23 mouse cellular contexts compared by ENCODE assay signal in the genomic region with DNA sequence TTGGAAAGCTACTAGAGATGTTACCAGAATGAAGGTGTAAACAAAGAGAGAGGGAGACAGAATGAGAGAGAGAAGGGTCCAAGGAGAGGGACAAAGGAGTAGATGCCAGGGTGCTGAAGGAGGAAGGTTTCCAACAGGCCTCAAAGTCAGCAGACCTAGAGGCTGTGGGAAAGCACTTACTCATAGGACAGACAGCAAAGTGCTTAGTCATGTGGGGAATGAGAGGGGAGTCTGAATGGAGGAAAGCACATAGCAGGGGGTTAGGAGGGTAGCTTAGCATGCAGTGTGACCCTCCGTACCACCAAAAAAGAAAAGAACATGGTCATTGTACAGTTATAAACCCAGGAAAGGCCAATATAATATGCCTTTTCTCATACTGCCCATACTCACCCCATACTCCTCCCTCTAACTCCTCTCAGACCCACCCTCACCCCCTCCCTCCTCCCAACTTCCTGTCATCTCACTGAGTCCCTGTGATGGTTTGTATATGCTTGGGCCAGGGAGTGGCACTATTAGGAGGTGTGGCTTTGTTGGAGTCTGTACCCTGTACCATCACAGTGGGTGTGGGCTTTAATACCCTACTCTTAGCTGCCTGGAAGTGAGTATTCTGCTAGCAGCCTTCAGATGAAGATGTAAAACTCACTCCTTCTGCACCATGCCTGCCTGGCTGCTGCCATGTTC.
A peak's percentile ranks its signal among the peaks of the same experiment; 100 is the strongest.
DNase-seq lines count a peak whose midpoint lies in the region; ATAC-seq and TF ChIP-seq lines count a peak whose summit lies in the region.
"Had no signal": no experiment of that assay in that cellular context is flagged by ENCODE, and none has a peak within 500 bp of the region (broad histone marks: within the 10 kb centered on the region; RNA-seq: fewer than 3 reads in every experiment).

No protein-coding gene starts in this region.

- H3K4me2 ChIP-seq in liver, embryonic 12.5 days, result no peak overlapping the region
- H3K4me2 ChIP-seq in intestine, postnatal 0 days (replicated peaks; ENCODE audit: low read depth), result no peak overlapping the region
- H3K4me2 ChIP-seq: forebrain, embryonic 13.5 days; hindbrain, embryonic 12.5 days; lung, embryonic 14.5 days; midbrain, embryonic 11.5 days; stomach, embryonic 15.5 days had no signal

- H3K4me1 ChIP-seq in liver, embryonic 12.5 days, result no peaks in the 10 kb centered on the region
- peaks cover 0 to 21% of the 10 kb centered on the region in 2 experiments; a peak in 2 of 4 replicates for H3K4me1 ChIP-seq in ES-E14 (ENCODE audit: control insufficient read depth in 2 of 2, insufficient read depth in 2 of 2, low read length in 2 of 2, poor library complexity in 1 of 2)
- H3K4me1 ChIP-seq in intestine, postnatal 0 days (replicated peaks; ENCODE audit: control insufficient read depth, insufficient read depth, low read length), result no peaks in the 10 kb centered on the region
- H3K4me1 ChIP-seq: embryonic facial prominence, embryonic 10.5 days; forebrain, embryonic 13.5 days; hindbrain, embryonic 12.5 days; stomach, embryonic 15.5 days had no signal

- no peaks in the 10 kb centered on the region for H3K9me3 ChIP-seq in liver, embryonic 12.5 days (replicated peaks)
- no peaks in the 10 kb centered on the region for H3K9me3 ChIP-seq in ES-E14 (ENCODE audit: control insufficient read depth, insufficient read depth, low read depth, low read length)
- H3K9me3 ChIP-seq in intestine, postnatal 0 days (ENCODE audit: control insufficient read depth), result no peaks in the 10 kb centered on the region
- H3K9me3 ChIP-seq: embryonic facial prominence, embryonic 10.5 days; forebrain, embryonic 13.5 days; hindbrain, embryonic 12.5 days; stomach, embryonic 15.5 days had no signal

- no peak for TF ChIP-seq CTCF in intestine, postnatal 0 days (IDR thresholded peaks at IDR 0.05; ENCODE audit: low read depth)

- 70% methylated on average over 1 of the region's 1 CpGs for WGBS in liver, embryonic 12.5 days (ENCODE audit: insufficient replicate concordance)
- 92% methylated on average over 1 of the region's 1 CpGs for WGBS in intestine, postnatal 0 days

- H3K9ac ChIP-seq in liver, embryonic 12.5 days, result no peak overlapping the region
- H3K9ac ChIP-seq in ES-E14 (ENCODE audit: insufficient read depth, low read depth, low read length, poor library complexity, severe bottlenecking), result no peak overlapping the region
- no peak overlapping the region for H3K9ac ChIP-seq in intestine, postnatal 0 days (ENCODE audit: low read depth, low read length)
- H3K9ac ChIP-seq: forebrain, embryonic 13.5 days; hindbrain, embryonic 12.5 days; lung, embryonic 14.5 days; stomach, embryonic 15.5 days had no signal

- in situ Hi-C loops in ES-E14 (cut with MboI; ENCODE audit: low sequenced_read_pairs in 2 of 2, unreplicated experiment in 2 of 2), result no loop called here

- no peak for DNase-seq in liver
- DNase-seq in 3134 (ENCODE audit: extremely low read depth, insufficient read length, low spot score), result peak; percentile 73
- no peak for DNase-seq in ES-E14 (ENCODE audit: low read depth, low spot score)
- peak; percentile 11 for DNase-seq in fibroblast of lung, adult 2 months (ENCODE audit: low read depth)
- no peak for DNase-seq in frontal cortex, postnatal 14 days (ENCODE audit: low spot score in 2 of 2)
- no peak for DNase-seq in gastrocnemius, adult 18-20 months (ENCODE audit: low spot score)
- DNase-seq: cerebellum, adult 2 months; gastrocnemius, postnatal 14 days; heart, adult 2 months; heart, postnatal 10 days; kidney, adult 8-10 months; kidney, postnatal 25 days; lung, embryonic 14.5 days; right cerebral cortex, postnatal 25 days; thymus, adult 18-20 months; thymus, postnatal 4 days had no signal

- H3K4me3 ChIP-seq in liver, embryonic 12.5 days, result no peak overlapping the region
- H3K4me3 ChIP-seq in ES-E14 (ENCODE audit: insufficient read depth in 1 of 2, low read depth in 1 of 2, low read length in 2 of 2, poor library complexity in 1 of 2, severe bottlenecking in 1 of 2), result no peak overlapping the region
- no peak overlapping the region for H3K4me3 ChIP-seq in intestine, postnatal 0 days (ENCODE audit: low read depth, low read length)
- H3K4me3 ChIP-seq: embryonic facial prominence, embryonic 10.5 days; forebrain, embryonic 13.5 days; heart, adult 2 months; hindbrain, embryonic 12.5 days; stomach, embryonic 15.5 days had no signal

- H3K27me3 ChIP-seq in liver, embryonic 12.5 days (replicated peaks), result no peaks in the 10 kb centered on the region
- no peaks in the 10 kb centered on the region for H3K27me3 ChIP-seq in intestine, postnatal 0 days (replicated peaks; ENCODE audit: control insufficient read depth, insufficient read depth, low read length)
- H3K27me3 ChIP-seq: forebrain, embryonic 13.5 days; hindbrain, embryonic 12.5 days; stomach, embryonic 15.5 days had no signal

- peaks cover 24% of the 10 kb centered on the region for H3K36me3 ChIP-seq in liver, embryonic 12.5 days
- peaks cover 53% of the 10 kb centered on the region for H3K36me3 ChIP-seq in ES-E14 (ENCODE audit: control insufficient read depth, insufficient read depth, low read length, poor library complexity, severe bottlenecking)
- H3K36me3 ChIP-seq in intestine, postnatal 0 days (ENCODE audit: control insufficient read depth, insufficient read depth), result no peaks in the 10 kb centered on the region
- H3K36me3 ChIP-seq: embryonic facial prominence, embryonic 10.5 days; hindbrain, embryonic 12.5 days; stomach, embryonic 15.5 days had no signal

- ATAC-seq in liver, embryonic 12.5 days, result peak; percentile 80
- ATAC-seq in intestine, postnatal 0 days, result no peak
- ATAC-seq: forebrain, embryonic 13.5 days had no signal

- peak overlapping the region; percentile 22; the same call in 1 of the 2 replicates for H3K27ac ChIP-seq in liver, embryonic 12.5 days
- H3K27ac ChIP-seq in ES-E14 (ENCODE audit: insufficient read depth, low read depth, low read length, poor library complexity, severe bottlenecking), result peak overlapping the region; percentile 49; the same call in 1 of the 2 replicates
- H3K27ac ChIP-seq in intestine, postnatal 0 days (ENCODE audit: low read depth, low read length), result no peak overlapping the region
- H3K27ac ChIP-seq: embryonic facial prominence, embryonic 10.5 days; forebrain, embryonic 13.5 days; heart, adult 2 months; hindbrain, embryonic 12.5 days; stomach, embryonic 15.5 days had no signal

TF ChIP-seq in ES-E14, 5 proteins besides CTCF, POLR2A, EP300 and RAD21:
- no peak for TF ChIP-seq ZNF384 (IDR thresholded peaks at IDR 0.05; ENCODE audit: low read depth, low read length)
- peak; percentile 68 for TF ChIP-seq MAFK (IDR thresholded peaks at IDR 0.05; ENCODE audit: insufficient read depth, low read depth, low read length)
TF ChIP-seq in ES-E14: peak in this region for 1.

Comparison
In these comparisons a context has a peak if more than half of its experiments do, and no peak if none do; other contexts are left out.
1. DNase-seq: peak in 3134 (single experiment) and fibroblast of lung, adult 2 months (single experiment); none in liver (single experiment), ES-E14 (single experiment), frontal cortex, postnatal 14 days (0 of 2) and gastrocnemius, adult 18-20 months (single experiment).